Mouse (Mus musculus): ENCODE measurements around the gene Rheb. TPM values are rescaled to one million over a fixed set of nuclear protein-coding genes. Genes with fewer than 3 reads are reported as not detected.
"Not testable (repeated sequence)": the region's sequence is repeated elsewhere in the genome, so short reads cannot be mapped to it uniquely, and the experiment has no call there.

Rheb gene
- polyA plus RNA-seq, 1 experiment: 17.3 TPM

DNA sequence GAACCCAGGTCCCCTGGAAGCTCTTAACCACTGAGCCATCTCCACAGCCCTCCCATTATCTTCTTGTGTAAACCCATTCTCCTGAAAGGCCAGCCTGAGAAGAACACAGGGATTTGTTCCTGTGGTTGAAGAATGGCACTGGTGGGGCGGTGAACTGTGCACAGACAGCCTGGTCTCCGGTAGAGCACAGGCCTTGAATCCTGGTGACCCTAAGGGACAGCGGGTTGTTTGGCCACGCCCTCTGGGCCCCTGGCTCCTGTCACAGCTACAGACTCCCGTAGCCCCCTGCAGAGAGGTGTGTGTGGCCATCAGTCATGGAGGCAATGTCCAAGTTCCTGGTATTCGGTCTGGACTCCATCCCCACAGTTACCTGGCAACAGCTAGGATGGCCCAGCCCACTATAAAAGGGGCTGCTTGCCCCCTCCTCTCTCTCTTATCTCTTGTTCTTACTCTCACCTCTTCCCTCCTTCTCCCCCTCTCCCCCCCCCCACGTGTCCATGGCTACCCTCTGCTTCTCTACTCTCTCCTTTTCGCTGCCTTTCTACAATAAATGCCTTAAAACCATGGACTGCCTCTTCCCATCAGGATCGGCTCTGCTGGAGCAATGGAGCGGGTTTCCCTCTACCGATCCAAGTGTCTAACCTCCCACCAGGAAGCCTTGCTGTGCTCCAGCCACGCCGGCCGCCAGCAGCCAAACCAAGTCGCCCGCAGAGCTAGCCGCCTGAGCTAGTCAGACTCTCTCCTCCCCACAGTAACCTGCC lies 64.2 kb downstream of the Rheb start:
- Histone ChIP-seq H3K4me3 (ENCODE audit: low read depth, low read length) (no peak overlapping the region), H3K27ac (ENCODE audit: insufficient read depth, low read depth, low read length) (no peak overlapping the region), H3K4me1 (ENCODE audit: control insufficient read depth, insufficient read depth, insufficient read length, low read length) (no peaks in the 10 kb centered on the region), H3K27me3 (ENCODE audit: control insufficient read depth, insufficient read depth, low read length) (no peaks in the 10 kb centered on the region), H3K36me3 (ENCODE audit: control insufficient read depth, insufficient read depth, low read length) (no peaks in the 10 kb centered on the region)
- WGBS: 52% methylated on average over 17 of the region's 17 CpGs
- TF ChIP-seq POLR2A (IDR thresholded peaks at IDR 0.05; ENCODE audit: low read depth, low read length): no peak
- TF ChIP-seq CTCF (IDR thresholded peaks at IDR 0.05; ENCODE audit: extremely low read depth, insufficient read length, insufficient replicate concordance, low read depth, low read length): no peak

GRCm38 (mm10) chr5:24776681-24777080 lies 65.7 kb downstream of the Rheb start:
- Histone ChIP-seq H3K4me3 (ENCODE audit: low read depth, low read length) (no peak overlapping the region), H3K27ac (ENCODE audit: insufficient read depth, low read depth, low read length) (no peak overlapping the region), H3K27me3 (ENCODE audit: control insufficient read depth, insufficient read depth, low read length) (no peaks in the 10 kb centered on the region), H3K4me1 (ENCODE audit: control insufficient read depth, insufficient read depth, insufficient read length, low read length) (no peaks in the 10 kb centered on the region), H3K36me3 (ENCODE audit: control insufficient read depth, insufficient read depth, low read length) (no peaks in the 10 kb centered on the region)
- TF ChIP-seq CTCF (IDR thresholded peaks at IDR 0.05; ENCODE audit: extremely low read depth, insufficient read length, insufficient replicate concordance, low read depth, low read length) (no peak), POLR2A (IDR thresholded peaks at IDR 0.05; ENCODE audit: low read depth, low read length) (no peak)
- WGBS: 62% methylated on average over 4 of the region's 4 CpGs

DNA sequence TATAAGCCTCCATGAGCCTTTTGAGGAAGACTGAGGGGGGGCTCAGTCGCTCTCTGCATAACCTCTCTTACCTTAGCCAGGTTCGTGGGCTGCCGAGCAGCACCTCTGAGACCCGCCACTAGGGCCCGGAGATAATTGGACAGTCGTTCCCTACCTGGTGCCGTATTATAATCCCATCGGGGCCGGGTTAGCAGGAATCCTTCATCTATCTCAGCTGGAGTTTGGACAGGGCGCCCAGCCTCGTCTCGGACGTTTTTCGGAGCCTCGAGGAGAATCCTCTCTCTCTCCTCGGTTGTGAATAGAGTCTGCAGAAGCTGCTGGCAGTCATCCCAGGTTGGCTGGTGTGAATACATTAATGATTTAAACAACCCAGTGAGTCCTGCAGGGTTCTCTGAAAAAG lies 67.9 kb downstream of the Rheb start:
- not testable (repeated sequence) for H3K4me3 ChIP-seq (ENCODE audit: low read depth, low read length); H3K27me3 ChIP-seq (ENCODE audit: control insufficient read depth, insufficient read depth, low read length); H3K36me3 ChIP-seq (ENCODE audit: control insufficient read depth, insufficient read depth, low read length); H3K4me1 ChIP-seq (ENCODE audit: control insufficient read depth, insufficient read depth, insufficient read length, low read length); H3K27ac ChIP-seq (ENCODE audit: insufficient read depth, low read depth, low read length)
- 91% methylated on average over 16 of the region's 16 CpGs for WGBS

DNA sequence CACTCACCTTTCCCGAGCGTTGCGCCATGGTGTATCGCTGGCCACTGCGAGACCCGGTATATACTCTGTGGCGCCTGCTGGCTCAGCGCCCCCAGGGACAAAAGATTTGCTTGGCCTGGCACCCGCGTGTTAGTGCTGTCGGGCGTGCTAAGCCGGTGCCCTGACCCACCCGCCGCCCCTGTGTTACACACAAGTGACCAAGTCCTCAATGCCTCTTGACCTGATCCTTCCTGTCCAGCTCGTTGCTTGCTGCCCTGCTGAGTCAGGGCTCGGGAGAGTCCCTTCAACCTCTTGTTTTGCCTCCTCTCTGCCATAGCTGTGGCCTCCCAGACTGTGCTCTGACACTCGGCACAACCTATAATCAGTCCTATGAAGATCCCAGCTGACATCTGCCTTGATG lies 84.6 kb downstream of the Rheb start, which contains the start of gene Crygn:
Gene Crygn, minus strand, starts transcription at position 193 of the 400 bp plus-strand sequence.
- Histone ChIP-seq H3K36me3 (ENCODE audit: control insufficient read depth, insufficient read depth, low read length) (no peaks in the 10 kb centered on the region), H3K27me3 (ENCODE audit: control insufficient read depth, insufficient read depth, low read length) (no peaks in the 10 kb centered on the region), H3K27ac (ENCODE audit: insufficient read depth, low read depth, low read length) (no peak within 1 kb of the TSS), H3K4me1 (ENCODE audit: control insufficient read depth, insufficient read depth, insufficient read length, low read length) (peaks cover 4% of the 10 kb centered on the region; the same call in 1 of the 2 replicates), H3K4me3 (ENCODE audit: low read depth, low read length) (no peak within 1 kb of the TSS)
- TF ChIP-seq CTCF (IDR thresholded peaks at IDR 0.05; ENCODE audit: extremely low read depth, insufficient read length, insufficient replicate concordance, low read depth, low read length) (no peak), POLR2A (IDR thresholded peaks at IDR 0.05; ENCODE audit: low read depth, low read length) (no peak)
- 76% methylated on average over 18 of the region's 18 CpGs for WGBS

DNA sequence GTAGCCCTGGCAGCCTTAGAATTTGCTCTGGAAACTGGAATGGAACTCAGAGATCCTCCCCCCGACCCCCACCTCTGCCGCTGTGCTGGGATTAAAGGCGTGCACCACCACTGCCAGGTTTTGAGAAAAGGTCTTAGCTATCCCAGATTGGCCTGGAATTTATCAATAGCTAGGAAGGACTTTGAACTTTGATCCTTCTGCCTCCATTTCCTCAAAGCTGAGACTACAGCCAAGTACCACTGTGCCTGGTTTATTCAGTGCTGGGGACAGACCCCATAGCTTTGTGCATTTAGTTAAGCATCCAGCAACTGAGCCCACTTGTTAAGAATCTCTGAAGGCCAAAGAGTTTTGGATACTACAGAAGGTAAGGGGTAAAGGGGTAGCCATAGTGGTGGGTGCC lies 85.5 kb downstream of the Rheb start:
- TF ChIP-seq CTCF (IDR thresholded peaks at IDR 0.05; ENCODE audit: extremely low read depth, insufficient read length, insufficient replicate concordance, low read depth, low read length) (no peak), POLR2A (IDR thresholded peaks at IDR 0.05; ENCODE audit: low read depth, low read length) (no peak)
- Histone ChIP-seq H3K27ac (ENCODE audit: insufficient read depth, low read depth, low read length) (no peak overlapping the region), H3K4me3 (ENCODE audit: low read depth, low read length) (no peak overlapping the region), H3K4me1 (ENCODE audit: control insufficient read depth, insufficient read depth, insufficient read length, low read length) (peaks cover 9% of the 10 kb centered on the region; the same call in 1 of the 2 replicates), H3K27me3 (ENCODE audit: control insufficient read depth, insufficient read depth, low read length) (no peaks in the 10 kb centered on the region), H3K36me3 (ENCODE audit: control insufficient read depth, insufficient read depth, low read length) (no peaks in the 10 kb centered on the region)
- 27% methylated on average over 3 of the region's 3 CpGs for WGBS

Other genes with a start within 250 kb of the Rheb start
- gene Smarcd3, start 218.2 kb downstream of the Rheb start, polyA plus RNA-seq (2012; rRNA removed): 8.5 and 9.0 TPM in 2 replicates
- gene Nub1, start 157.1 kb downstream of the Rheb start, polyA plus RNA-seq (2012; rRNA removed): 15.4 and 44.1 TPM in 2 replicates
- 1.3 and 2.5 TPM in 2 replicates for gene Wdr86, start 111.9 kb downstream of the Rheb start, polyA plus RNA-seq (2012; rRNA removed)
- gene Crygn, start 84.6 kb downstream of the Rheb start, polyA plus RNA-seq (2012; rRNA removed): 0.37 TPM in 1 of 2 replicates, not detected in the other